Mouse (Mus musculus) adrenal gland, postnatal 25 days (tissue): Measurements from ENCODE around the gene Gm6763. TPM values are rescaled to one million over a fixed set of nuclear protein-coding genes. Genes with fewer than 3 reads are reported as not detected.
"Not testable (repeated sequence)": the region's sequence is repeated elsewhere in the genome, so short reads cannot be mapped to it uniquely, and the experiment has no call there.

Source experiments
- DNase-seq: peaks from one replicate; pipeline ENCODE4 v3.0.0; 2021; ENCODE audit warnings: mixed read lengths
- long read RNA-seq: library from polyadenylated mRNA; stranded (forward); transcript quantifications from one replicate; pipeline ENCODE4 v2.0.0, GENCODE M21; 2021
- total RNA-seq: library from RNA; stranded (reverse); gene quantifications from 2 replicates; pipeline ENCODE4 v1.2.3, GENCODE M21; 2021

The Gm6763 gene
- total RNA-seq: not detected in 2 replicates
- long read RNA-seq: 0 reads

GRCm38 (mm10) chr10:104151197-104151596 lies at the start of gene Gm6763:
Gene Gm6763 (plus strand): TSS chr10:104151497.
- not testable (repeated sequence) for DNase-seq

GRCm38 (mm10) chr10:104110044-104110443 lies 41.3 kb upstream of the Gm6763 start:
- no peak for DNase-seq

- no peak for DNase-seq
Measured at GRCm38 (mm10) chr10:104118312-104118711, 33.0 kb upstream of the Gm6763 start.

GRCm38 (mm10) chr10:104142687-104143086 lies 8.6 kb upstream of the Gm6763 start, which contains the start of gene Gm21293:
Gene Gm21293 (plus strand): TSS chr10:104142987.
- not testable (repeated sequence) for DNase-seq

GRCm38 (mm10) chr10:104159706-104160105 lies 8.4 kb downstream of the Gm6763 start, which contains the start of gene Gm8764:
Gene Gm8764 (plus strand): TSS chr10:104160006.
- DNase-seq: not testable (repeated sequence)

GRCm38 (mm10) chr10:104168215-104168614 lies 16.9 kb downstream of the Gm6763 start, which contains the start of gene Gm21304:
Gene Gm21304 (plus strand): TSS chr10:104168515.
- not testable (repeated sequence) for DNase-seq

GRCm38 (mm10) chr10:104176724-104177123 lies 25.4 kb downstream of the Gm6763 start, which contains the start of gene Gm21312:
Gene Gm21312 (plus strand): TSS chr10:104177024.
- DNase-seq: not testable (repeated sequence)

- DNase-seq: not testable (repeated sequence)
Measured at GRCm38 (mm10) chr10:104185233-104185632, 33.9 kb downstream of the Gm6763 start, which contains the start of gene Gm20765. Gene Gm20765 (plus strand): TSS chr10:104185533.

GRCm38 (mm10) chr10:104193742-104194141 lies 42.4 kb downstream of the Gm6763 start, which contains the start of gene Gm4340:
Gene Gm4340 (plus strand): TSS chr10:104194042.
- DNase-seq: not testable (repeated sequence)

Other genes starting within 250 kb of the Gm6763 start
- not detected in 2 replicates for gene Gm21293, start 8.5 kb upstream of the Gm6763 start, total RNA-seq
- not detected in 2 replicates for gene Gm8764, start 8.5 kb downstream of the Gm6763 start, total RNA-seq
- not detected in 2 replicates for gene Gm21304, start 17.0 kb downstream of the Gm6763 start, total RNA-seq
- gene Gm21312, start 25.5 kb downstream of the Gm6763 start, total RNA-seq: not detected in 2 replicates
- not detected in 2 replicates for gene Gm20765, start 34.0 kb downstream of the Gm6763 start, total RNA-seq
- gene Gm4340, start 42.5 kb downstream of the Gm6763 start, total RNA-seq: not detected in 2 replicates